Mouse (Mus musculus) intestine, embryonic 14.5 days (tissue): ENCODE measurements around the gene Wdr83. TPM values are rescaled to one million over a fixed set of nuclear protein-coding genes. Genes with fewer than 3 reads are reported as not detected.
"Not testable (repeated sequence)": the region's sequence is repeated elsewhere in the genome, so short reads cannot be mapped to it uniquely, and the experiment has no call there.

Source experiments
- ATAC-seq: fragments of 200-750 bp; cut with Nextera tagmentation; replicated peaks from 2 replicates; pipeline ENCODE4 v1.8.0; 2017; ENCODE audit warnings: low read depth, moderate number of reproducible peaks, moderate TSS enrichment, moderate library complexity; ENCODE audit not compliant: low FRiP score, low TSS enrichment
- DNase-seq: peaks from one replicate; pipeline ENCODE4 v3.0.0-alpha.2; 2018; ENCODE audit warnings: low spot score
- H3K27ac ChIP-seq: fragments of 300-500 bp; sonication (generic); 2 replicates; pipeline ENCODE4 v1.5.1; 2014; ENCODE audit warnings: low read depth, mild to moderate bottlenecking, control low read depth
- H3K27me3 ChIP-seq: fragments of 300-500 bp; sonication (generic); replicated peaks from 2 replicates; pipeline ENCODE4 v1.6.1; 2014; ENCODE audit warnings: low read length, control low read depth; ENCODE audit not compliant: control insufficient read depth, insufficient read depth
- H3K36me3 ChIP-seq: fragments of 300-500 bp; sonication (generic); 2 replicates; pipeline ENCODE4 v1.6.1; 2014; ENCODE audit warnings: low read length, control low read depth; ENCODE audit not compliant: control insufficient read depth, insufficient read depth
- H3K4me1 ChIP-seq: fragments of 300-500 bp; sonication (generic); replicated peaks from 2 replicates; pipeline ENCODE4 v1.6.1; 2014; ENCODE audit warnings: low read length, control low read depth, mixed read lengths; ENCODE audit not compliant: control insufficient read depth, insufficient read depth
- H3K4me2 ChIP-seq: fragments of 300-500 bp; sonication (generic); 2 replicates; pipeline ENCODE4 v1.6.1; 2014; ENCODE audit warnings: low read length
- H3K4me3 ChIP-seq: fragments of 300-500 bp; sonication (generic); 2 replicates; pipeline ENCODE4 v1.5.1; 2014; ENCODE audit warnings: low read depth, low read length, control low read depth, mixed read lengths
- H3K9ac ChIP-seq: fragments of 300-500 bp; sonication (generic); 2 replicates; pipeline ENCODE4 v1.6.1; 2014; ENCODE audit warnings: mild to moderate bottlenecking, low read length
- H3K9me3 ChIP-seq: fragments of 300-500 bp; sonication (generic); 2 replicates; pipeline ENCODE4 v1.6.1; 2016; ENCODE audit warnings: low read length, control low read depth; ENCODE audit not compliant: control insufficient read depth
- WGBS: fragments of 180-500 bp; shearing (Covaris S2); extraction: QIAGEN DNeasy Blood & Tissue Kit; methylation state at CpG from one replicate; pipeline ENCODE4 v1.1.7; 2014; 5-methylcytosine and 5-hydroxymethylcytosine counted together
- polyA plus RNA-seq: library from polyadenylated mRNA; unstranded; fragments of >200 nt; fragmentation: Nextera tagmentation; extraction: Ambion mirVana; gene quantifications from 2 replicates; pipeline ENCODE4 v1.2.1, GENCODE M21; 2014

The Wdr83 gene
- polyA plus RNA-seq, 1 experiment from 2014 or later: 43.2 TPM

GRCm38 (mm10) chr8:85084633-85085032 is 3.5 kb upstream of the Wdr83 start:
- no peak overlapping the region for H3K9ac ChIP-seq
- ATAC-seq: no peak
- no peak for DNase-seq
- no peaks in the 10 kb centered on the region for H3K27me3 ChIP-seq
- no peak overlapping the region for H3K4me2 ChIP-seq
- H3K36me3 ChIP-seq: peaks cover 31% of the 10 kb centered on the region
- H3K9me3 ChIP-seq: no peaks in the 10 kb centered on the region
- no peak overlapping the region for H3K4me3 ChIP-seq
- WGBS: 87% methylated on average over 8 of the region's 8 CpGs
- peaks cover 13% of the 10 kb centered on the region; the same call in 1 of the 2 replicates for H3K4me1 ChIP-seq
- no peak overlapping the region for H3K27ac ChIP-seq

GRCm38 (mm10) chr8:85083108-85083813 is 2.2 kb upstream of the Wdr83 start, which contains the start of gene Man2b1:
Gene Man2b1, plus strand, starts transcription at chr8:85083270.
- Histone ChIP-seq H3K27me3 (no peaks in the 10 kb centered on the region), H3K27ac (no peak within 1 kb of the TSS), H3K36me3 (peaks cover 32% of the 10 kb centered on the region), H3K4me2 (peak within 1 kb of the TSS; percentile 85), H3K9ac (peak within 1 kb of the TSS; percentile 62), H3K4me3 (peak within 1 kb of the TSS; percentile 55), H3K4me1 (peaks cover 16% of the 10 kb centered on the region; the same call in 1 of the 2 replicates), H3K9me3 (no peaks in the 10 kb centered on the region)
- DNase-seq (peak; percentile 85), ATAC-seq (peak; percentile 83)
- under 1% methylated on average over 30 of the region's 30 CpGs for WGBS

DNA sequence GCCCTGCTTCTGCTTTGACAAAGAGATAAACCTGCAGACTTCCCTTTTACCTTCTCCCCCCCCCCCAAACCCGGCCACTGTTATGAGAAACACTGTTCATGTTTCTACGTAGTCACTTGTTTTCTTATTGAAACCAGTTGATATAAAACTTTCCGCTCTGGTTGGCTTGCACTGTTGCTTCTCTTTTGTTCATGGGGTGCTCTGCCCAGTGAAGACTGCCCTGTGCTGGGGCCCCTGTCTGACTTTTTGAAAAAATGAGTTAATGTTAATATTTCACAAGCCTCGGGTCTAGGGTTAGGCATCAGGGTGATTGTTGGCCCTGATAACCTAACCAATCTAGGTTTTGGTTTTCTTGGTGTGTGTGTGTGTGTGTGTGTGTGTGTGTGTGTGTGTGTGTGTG is 1.1 kb upstream of the Wdr83 start:
- not testable (repeated sequence) for H3K9ac ChIP-seq, H3K27me3 ChIP-seq, DNase-seq, ATAC-seq, H3K4me3 ChIP-seq, H3K9me3 ChIP-seq, H3K27ac ChIP-seq, H3K4me2 ChIP-seq
- peaks cover 28% of the 10 kb centered on the region for H3K36me3 ChIP-seq
- WGBS: 85% methylated on average over 4 of the region's 4 CpGs
- H3K4me1 ChIP-seq: peaks cover 16% of the 10 kb centered on the region; the same call in 1 of the 2 replicates

DNA sequence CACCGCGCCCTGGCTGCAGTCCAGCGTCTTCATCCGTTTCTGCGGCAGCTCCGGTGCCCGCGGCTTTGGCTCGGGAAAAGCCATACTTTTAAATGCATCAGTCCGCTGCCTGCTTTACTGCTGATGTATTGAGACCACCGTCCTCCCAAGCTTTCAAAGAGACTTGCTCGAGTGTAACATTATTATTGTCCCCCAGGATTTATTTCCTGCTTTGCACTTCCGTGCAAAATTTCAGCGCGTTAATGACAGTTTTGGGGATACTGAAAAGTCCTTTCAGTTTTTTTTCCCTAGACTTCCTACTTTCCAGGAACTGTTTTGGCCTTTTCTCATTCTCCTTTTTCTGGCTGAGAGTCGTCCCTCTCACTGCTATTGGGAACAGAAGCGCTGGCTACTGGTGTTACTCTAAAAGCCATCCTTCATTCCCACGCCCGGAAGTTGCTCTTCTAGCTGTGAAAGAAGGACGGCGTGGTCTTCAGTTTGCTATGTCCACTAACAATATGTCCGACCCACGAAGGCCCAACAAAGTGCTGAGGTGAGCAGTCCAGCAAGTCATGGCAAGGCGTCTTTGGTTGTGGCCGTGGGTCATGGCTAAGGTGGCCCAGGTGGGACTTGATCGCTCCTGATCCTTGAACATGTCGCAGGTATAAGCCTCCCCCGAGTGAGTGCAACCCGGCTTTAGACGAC is 432 bp downstream of the Wdr83 start, which contains the start of gene Wdr83os:
Gene Wdr83os, plus strand, starts transcription at position 209 of the 684 bp plus-strand sequence.
- H3K4me3 ChIP-seq: peak within 1 kb of the TSS; percentile 92
- DNase-seq: peak; percentile 89
- WGBS: under 1% methylated on average over 30 of the region's 30 CpGs
- H3K9ac ChIP-seq: peak within 1 kb of the TSS; percentile 81
- H3K27ac ChIP-seq: peak within 1 kb of the TSS; percentile 64
- peak; percentile 18 for ATAC-seq
- H3K27me3 ChIP-seq: no peaks in the 10 kb centered on the region
- H3K4me1 ChIP-seq: peaks cover 16% of the 10 kb centered on the region; the same call in 1 of the 2 replicates
- peak within 1 kb of the TSS; percentile 85 for H3K4me2 ChIP-seq
- H3K36me3 ChIP-seq: peaks cover 32% of the 10 kb centered on the region
- H3K9me3 ChIP-seq: no peaks in the 10 kb centered on the region

GRCm38 (mm10) chr8:85080214-85080531 is 933 bp downstream of the Wdr83 start:
- WGBS: under 1% methylated on average over 25 of the region's 25 CpGs
- no peak for DNase-seq
- H3K4me3 ChIP-seq: peak overlapping the region; percentile 92

GRCm38 (mm10) chr8:85076993-85077392 is 4.1 kb downstream of the Wdr83 start:
- ATAC-seq (no peak), DNase-seq (peak; percentile 83)
- H3K27me3 ChIP-seq: no peaks in the 10 kb centered on the region
- no peak overlapping the region for H3K9ac ChIP-seq
- H3K4me3 ChIP-seq: no peak overlapping the region
- no peaks in the 10 kb centered on the region for H3K9me3 ChIP-seq
- H3K27ac ChIP-seq: no peak overlapping the region
- peaks cover 54% of the 10 kb centered on the region for H3K36me3 ChIP-seq
- WGBS: 2% methylated on average over 2 of the region's 2 CpGs
- H3K4me2 ChIP-seq: no peak overlapping the region
- H3K4me1 ChIP-seq: peaks cover 11% of the 10 kb centered on the region

More at GRCm38 (mm10) chr8:85080214-85080531, 933 bp downstream of the Wdr83 start:
- Histone ChIP-seq H3K27me3 (no peaks in the 10 kb centered on the region), H3K4me1 (peaks cover 16% of the 10 kb centered on the region; the same call in 1 of the 2 replicates), H3K27ac (peak overlapping the region; percentile 64), H3K4me2 (peak overlapping the region; percentile 85), H3K36me3 (peaks cover 34% of the 10 kb centered on the region), H3K9me3 (no peaks in the 10 kb centered on the region), H3K9ac (peak overlapping the region; percentile 81)
- ATAC-seq: no peak

DNA sequence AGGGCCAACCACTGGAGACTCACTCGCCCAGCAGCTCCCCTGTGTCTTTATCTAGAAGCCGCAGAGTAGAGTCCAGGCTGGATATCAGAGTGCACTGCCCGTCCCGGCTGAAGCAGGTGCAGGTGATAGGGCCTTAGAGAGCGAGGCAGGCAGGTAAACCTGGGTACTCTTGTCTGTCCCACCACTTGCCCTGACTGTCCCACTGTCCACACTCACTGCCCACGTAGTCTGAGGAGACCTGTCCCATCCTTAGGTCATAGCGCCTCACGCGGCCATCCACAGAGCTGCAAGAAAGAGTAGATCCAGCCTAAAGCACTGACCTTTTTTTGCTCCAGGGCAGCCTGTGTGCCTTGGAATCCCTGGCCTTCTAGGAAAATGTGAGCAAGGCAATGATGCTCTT is 5.1 kb downstream of the Wdr83 start:
- DNase-seq: no peak
- H3K27ac ChIP-seq: no peak overlapping the region
- peaks cover 54% of the 10 kb centered on the region for H3K36me3 ChIP-seq
- 81% methylated on average over 9 of the region's 9 CpGs for WGBS
- ATAC-seq: no peak
- H3K9ac ChIP-seq: no peak overlapping the region
- H3K9me3 ChIP-seq: no peaks in the 10 kb centered on the region
- no peak overlapping the region for H3K4me2 ChIP-seq
- H3K4me3 ChIP-seq: no peak overlapping the region
- H3K4me1 ChIP-seq: peaks cover 6% of the 10 kb centered on the region
- H3K27me3 ChIP-seq: no peaks in the 10 kb centered on the region

DNA sequence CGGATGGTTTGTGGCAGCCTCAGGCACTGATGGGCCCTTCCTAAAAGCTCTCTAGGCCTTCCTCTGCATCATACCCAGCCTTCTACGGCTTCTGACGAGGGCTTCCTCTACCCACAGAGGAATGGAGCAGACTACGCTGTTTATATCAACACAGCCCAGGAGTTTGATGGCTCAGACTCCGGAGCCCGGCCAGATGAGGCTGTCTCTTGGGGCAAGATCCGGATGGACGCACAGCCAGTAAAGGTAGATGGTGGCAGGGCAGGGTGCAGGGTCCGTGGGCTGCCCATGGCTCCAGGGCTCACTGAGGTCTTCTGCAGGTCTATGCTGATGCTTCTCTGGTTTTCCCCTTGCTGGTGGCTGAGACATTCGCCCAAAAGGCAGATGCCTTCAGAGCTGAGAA is 6.5 kb downstream of the Wdr83 start:
- 85% methylated on average over 10 of the region's 10 CpGs for WGBS
- H3K36me3 ChIP-seq: peaks cover 54% of the 10 kb centered on the region
- H3K4me2 ChIP-seq: no peak overlapping the region

More for the DNA sequence above, 6.5 kb downstream of the Wdr83 start:
- H3K9ac ChIP-seq: no peak overlapping the region
- DNase-seq (no peak), ATAC-seq (no peak)
- no peaks in the 10 kb centered on the region for H3K27me3 ChIP-seq
- H3K9me3 ChIP-seq: no peaks in the 10 kb centered on the region
- no peak overlapping the region for H3K4me3 ChIP-seq
- peaks cover 2% of the 10 kb centered on the region for H3K4me1 ChIP-seq
- no peak overlapping the region for H3K27ac ChIP-seq
